Mouse (Mus musculus) lung, postnatal 4 days (tissue): ENCODE measurements at regions not wholly inside any gene's neighbourhood (a gene's known extent, or its start where the extent isn't known, plus 50 kb on each side); places are given as distances from the start of the nearest gene placed in this dataset.

ENCODE experiments used
- DNase-seq, 2 experiments: peaks; one replicate each; pipeline ENCODE4 v3.0.0; 2021

- no peak for DNase-seq
Observed at GRCm38 (mm10) chr9:96419151-96419550, 54.9 kb upstream of the Atp1b3 start.

- DNase-seq = peak in 1 of 2 experiments; percentile 52
Observed at GRCm38 (mm10) chr9:96415873-96416570, 51.8 kb upstream of the Atp1b3 start.
